Mouse (Mus musculus): Measurements from ENCODE around the gene Dnal4.

- TF ChIP-seq CTCF (IDR thresholded peaks at IDR 0.05; ENCODE audit: extremely low read depth, insufficient read length, insufficient replicate concordance, low read depth, low read length), result no peak
- no peak for TF ChIP-seq POLR2A (IDR thresholded peaks at IDR 0.05; ENCODE audit: low read depth, low read length)
Observed at GRCm38 (mm10) chr15:79793076-79793475, 15.4 kb upstream of the Dnal4 start.

Data from small intestine, adult 2 months (tissue).